Mouse (Mus musculus) cerebellum, postnatal 14 days (tissue): Measurements from ENCODE around the gene Sult2a8.
"Not testable (repeated sequence)": the region's sequence is repeated elsewhere in the genome, so short reads cannot be mapped to it uniquely, and the experiment has no call there.

ENCODE experiments used
- DNase-seq, 2 experiments: peaks; one replicate each; pipeline ENCODE4 v3.0.0; 2021; ENCODE audit warnings: mixed read lengths in 2 of 2

Sult2a8 gene

DNA sequence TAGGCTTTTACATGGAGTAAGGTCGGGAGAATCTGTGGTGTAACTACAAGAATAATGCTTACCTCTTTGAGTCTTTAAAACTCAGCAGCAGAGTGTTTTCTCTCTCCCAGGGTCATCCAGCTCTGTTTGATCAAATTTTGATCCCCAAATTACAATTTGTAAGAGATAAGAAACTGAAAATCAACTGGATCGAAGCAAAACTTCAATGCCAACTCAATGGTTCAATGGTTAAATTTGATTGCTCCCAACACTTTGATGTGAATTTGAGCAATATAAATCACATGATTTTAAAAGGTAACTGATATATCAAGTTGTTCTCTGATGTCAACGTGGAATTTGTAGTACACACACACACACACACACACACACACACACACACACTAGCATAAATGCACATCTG, at the start of gene Sult2a8:
TSS of gene Sult2a8 (minus strand) at position 236 of the 400 bp plus-strand sequence.
- no peak for DNase-seq

DNA sequence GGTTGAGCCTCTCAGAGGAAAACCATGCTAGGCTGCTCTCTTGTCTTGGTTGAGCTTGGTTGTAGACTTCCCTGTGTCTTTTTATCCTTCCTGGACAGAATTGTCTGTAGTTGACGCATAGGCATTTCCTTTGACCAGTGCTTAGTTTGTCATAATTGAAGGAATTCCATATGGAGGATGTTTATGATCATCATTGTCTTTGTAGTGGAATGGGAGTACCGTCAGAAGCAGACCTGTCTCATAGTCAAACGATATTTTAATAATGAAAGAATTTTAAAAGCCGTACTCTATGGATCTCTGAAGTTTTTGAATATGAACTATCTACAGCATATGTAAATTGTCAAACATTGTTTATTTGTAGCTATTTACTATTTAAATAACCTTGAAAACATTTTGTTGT, 47.6 kb upstream of the Sult2a8 start, which contains the start of gene Sult2a7:
TSS of gene Sult2a7 (minus strand) at position 101 of the 400 bp plus-strand sequence.
- DNase-seq, result no peak

DNA sequence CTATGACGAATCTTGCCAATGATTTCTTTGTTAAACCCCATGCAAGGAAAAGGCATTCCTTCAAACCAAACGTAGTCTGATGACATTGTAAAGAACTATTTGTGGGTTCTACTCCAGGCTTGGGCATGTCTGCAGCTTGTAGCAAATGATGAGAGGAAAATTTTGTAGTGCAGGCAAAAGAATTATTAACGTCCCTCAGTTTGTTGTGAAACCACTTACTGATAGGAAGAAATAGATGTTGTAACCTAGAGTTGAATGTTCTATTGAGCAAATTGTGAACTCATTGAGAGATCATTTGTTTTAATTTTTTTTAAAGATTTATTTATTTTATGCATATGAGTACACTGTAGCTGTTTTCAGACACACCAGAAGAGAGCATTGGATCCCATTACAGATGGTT, 46.3 kb upstream of the Sult2a8 start:
- DNase-seq, result no peak

DNA sequence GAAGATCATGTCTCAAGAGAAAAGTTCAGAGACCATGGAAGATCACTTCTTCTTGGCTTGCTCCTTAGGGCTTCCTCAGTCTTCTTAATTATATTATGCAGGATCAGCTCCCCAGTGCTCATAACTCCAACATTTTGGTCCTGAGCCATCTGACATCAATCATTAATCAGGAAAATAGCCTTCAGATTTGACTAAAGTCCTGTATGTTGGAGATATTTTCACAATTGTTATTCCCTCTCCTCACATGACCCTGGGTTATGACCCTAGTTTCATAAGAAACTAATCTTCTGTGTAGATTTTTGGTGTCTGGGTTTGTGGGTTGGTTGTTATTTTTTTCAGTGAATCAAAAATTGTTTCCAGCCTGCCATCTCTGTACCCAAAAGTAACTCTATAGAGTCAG, 7.0 kb downstream of the Sult2a8 start:
- DNase-seq, result no peak

DNA sequence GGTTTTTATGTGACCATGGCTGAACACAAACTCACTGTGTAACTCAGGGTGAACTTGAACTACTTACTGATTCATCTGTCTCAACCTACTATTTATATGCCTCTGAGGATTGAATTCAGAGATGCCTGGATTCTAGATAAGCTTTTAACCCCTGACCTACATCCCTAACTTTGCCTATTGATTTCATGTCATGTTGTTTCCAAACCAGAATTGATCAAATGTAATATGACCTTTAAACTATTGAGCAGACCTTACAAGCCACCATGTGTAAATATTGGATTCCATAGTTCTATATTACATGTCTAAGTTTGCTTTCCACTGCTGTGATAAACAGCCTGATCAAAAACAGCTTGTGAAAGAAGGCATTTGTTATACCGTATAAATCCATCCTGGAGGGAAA, 8.1 kb downstream of the Sult2a8 start:
- no peak for DNase-seq

DNA sequence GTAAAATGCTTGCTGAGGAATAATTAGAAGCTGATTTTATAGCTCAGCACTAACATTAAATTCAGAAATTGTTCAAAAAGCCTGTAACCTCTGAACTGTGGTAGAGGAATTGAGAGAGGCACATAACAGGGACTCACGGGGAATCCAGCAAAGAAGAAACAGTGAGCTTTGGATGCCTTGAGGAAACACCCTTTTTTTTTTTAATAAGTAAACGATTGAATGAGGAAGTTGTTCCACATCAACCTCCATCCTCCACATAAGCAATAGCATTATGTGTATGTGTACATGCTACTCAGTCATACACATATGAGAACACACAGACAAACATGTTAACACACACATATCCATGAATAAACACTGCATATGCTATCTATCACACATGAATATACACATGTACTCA, 8.5 kb downstream of the Sult2a8 start:
- DNase-seq, result no peak

DNA sequence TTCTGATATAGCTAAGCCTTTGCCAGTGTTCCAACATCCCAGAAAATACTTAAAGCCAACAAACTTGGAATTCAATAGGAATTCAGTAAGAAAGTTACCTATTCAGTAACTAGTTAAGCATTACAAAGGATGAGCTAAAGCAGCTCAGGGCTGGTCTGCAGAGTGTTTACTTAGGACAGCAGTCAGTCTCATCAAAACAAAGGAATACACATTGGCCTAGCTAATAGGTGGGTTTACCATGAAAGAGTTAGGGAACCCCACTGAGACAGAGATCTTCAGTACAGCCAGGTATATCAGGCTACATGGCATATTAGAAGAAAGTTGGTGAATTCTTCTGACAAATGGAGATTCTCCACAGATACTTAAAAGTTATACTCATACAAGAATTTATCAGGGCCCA, 47.2 kb downstream of the Sult2a8 start:
- not testable (repeated sequence) for DNase-seq

DNA sequence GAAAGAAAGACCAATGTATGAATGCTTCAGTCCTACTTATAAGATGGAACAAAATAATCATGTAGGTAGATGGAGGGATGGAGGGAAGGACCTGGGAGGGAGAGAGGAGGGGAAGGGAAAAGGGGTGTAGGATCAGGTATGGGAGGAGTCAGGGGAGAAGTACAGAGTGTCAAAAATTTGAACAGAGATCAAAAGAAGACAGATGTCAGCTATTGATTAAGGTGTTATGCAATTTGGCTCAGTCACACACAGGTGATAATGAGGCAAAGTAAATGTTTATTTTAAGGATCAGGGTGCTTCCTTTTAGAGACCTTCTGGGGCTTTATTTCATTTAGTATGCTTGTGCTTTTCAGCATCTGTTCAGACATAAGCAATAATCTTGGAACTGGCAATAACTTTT, 50.1 kb downstream of the Sult2a8 start:
- DNase-seq, result no peak
